Mouse (Mus musculus) small intestine, adult 2 months (tissue): Measurements from ENCODE around the gene Fam193b.
"Not testable (repeated sequence)": the region's sequence is repeated elsewhere in the genome, so short reads cannot be mapped to it uniquely, and the experiment has no call there.

Experiments
- CTCF ChIP-seq: fragments of 200-500 bp; IDR thresholded peaks from 2 replicates; pipeline ENCODE4 v1.5.1; 2012; ENCODE audit warnings: low read depth, mild to moderate bottlenecking, control low read depth, inconsistent platforms, low read length, moderate library complexity, mixed read lengths; ENCODE audit not compliant: insufficient replicate concordance, insufficient read length; ENCODE audit errors: extremely low read depth
- POLR2A ChIP-seq: fragments of 200-500 bp; IDR thresholded peaks from 2 replicates; pipeline ENCODE4 v1.6.1; 2012; ENCODE audit warnings: low read depth, mild to moderate bottlenecking, control low read depth, inconsistent platforms, low read length, moderate library complexity

DNA sequence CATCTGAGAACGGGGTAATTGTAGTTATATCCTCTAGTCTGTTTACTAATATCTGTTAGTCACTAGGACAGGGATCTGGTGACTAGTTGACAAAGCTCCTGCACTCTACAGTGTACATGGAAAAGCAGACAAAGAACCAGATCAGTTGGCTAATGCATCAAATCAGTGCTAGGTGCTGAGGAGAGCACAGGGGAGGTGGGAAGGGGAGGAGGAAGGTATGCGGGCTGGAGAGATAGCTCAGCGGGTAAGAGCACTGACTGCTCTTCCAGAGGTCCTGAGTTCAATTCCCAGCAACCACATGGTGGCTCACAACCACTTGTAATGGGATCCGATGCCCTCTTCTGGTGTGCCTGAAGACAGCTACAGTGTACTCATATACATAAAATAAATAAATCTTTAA is 2.4 kb downstream of the Fam193b start:
- not testable (repeated sequence) for TF ChIP-seq POLR2A, CTCF
